Mouse (Mus musculus) spleen, adult 18-20 months (tissue): ENCODE measurements around the gene Pcp4l1.

ENCODE experiments used
- DNase-seq, 2 experiments: peaks; one replicate each; pipeline ENCODE4 v3.0.0; 2022; ENCODE audit warnings: mixed read lengths in 2 of 2

Gene Pcp4l1

GRCm38 (mm10) chr1:171130971-171131370, 65.1 kb downstream of the Pcp4l1 start:
- DNase-seq: no peak

DNA sequence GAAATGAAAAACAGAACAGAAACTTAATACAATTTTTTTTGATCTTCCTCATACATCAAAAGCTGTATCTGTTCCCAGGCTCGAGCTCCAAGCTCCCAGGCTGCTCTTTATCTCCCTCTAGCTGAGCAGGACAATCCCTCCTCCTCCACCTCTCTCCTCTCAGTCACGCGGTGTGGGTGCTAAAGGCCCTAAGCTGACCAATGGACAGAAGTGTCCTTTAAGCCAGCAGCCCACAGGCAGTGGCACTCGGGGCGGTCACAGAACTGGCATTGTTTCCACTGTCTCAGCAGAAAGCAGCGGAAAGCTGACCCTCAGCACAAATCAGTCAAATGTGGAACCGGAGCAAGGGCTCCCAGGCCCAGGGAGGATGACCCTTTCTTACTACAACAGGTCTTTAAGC, 66.8 kb downstream of the Pcp4l1 start:
- DNase-seq: peak in 1 of 2 experiments; percentile 8

DNA sequence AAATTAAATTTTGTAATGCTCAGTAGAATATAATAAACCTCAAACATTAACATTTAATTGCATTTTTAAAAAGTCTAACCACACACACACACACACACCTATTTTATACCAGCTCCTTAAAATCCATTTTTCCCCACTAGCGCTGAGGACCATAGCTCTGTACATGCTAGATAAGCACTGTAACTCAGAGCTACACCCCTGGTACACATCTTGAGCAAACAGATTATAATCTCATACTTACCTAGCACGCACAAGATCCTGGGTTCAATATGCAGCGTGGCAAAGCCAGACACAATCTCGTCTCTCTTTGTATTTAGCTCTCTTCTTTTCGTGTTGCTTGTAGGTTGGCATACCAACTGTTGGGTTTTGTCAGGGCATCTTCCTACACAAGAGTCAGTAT, 71.7 kb downstream of the Pcp4l1 start:
- DNase-seq: no peak
